Mouse (Mus musculus) neural tube, postnatal 0 days (tissue): ENCODE data around the gene Aplp1. TPM values are rescaled to one million over a fixed set of nuclear protein-coding genes. Genes with fewer than 3 reads are reported as not detected.

Experiments
- polyA plus RNA-seq: library from polyadenylated mRNA; unstranded; fragments of >200 nt; fragmentation: Nextera tagmentation; extraction: Ambion mirVana; gene quantifications from 2 replicates; pipeline ENCODE4 v1.2.1, GENCODE M21; 2015

Gene Aplp1
- 663 and 695 TPM in 2 replicates for polyA plus RNA-seq

GRCm38 (mm10) chr7:30444971-30445751, at the start of gene Aplp1:
TSS of gene Aplp1 (minus strand) at chr7:30445535.

GRCm38 (mm10) chr7:30493401-30493931, 48.1 kb upstream of the Aplp1 start, which contains the start of gene Prodh2:
TSS of gene Prodh2 (plus strand) at chr7:30493622.

GRCm38 (mm10) chr7:30457629-30458330, 12.4 kb upstream of the Aplp1 start, which contains the start of the genes Kirrel2 and Nphs1:
TSS of gene Kirrel2 (minus strand) at chr7:30457690.
TSS of gene Nphs1 (plus strand) at chr7:30458315.

GRCm38 (mm10) chr7:30421175-30421889, 24.0 kb downstream of the Aplp1 start, which contains the start of gene Nfkbid:
TSS of gene Nfkbid (plus strand) at chr7:30421732.

GRCm38 (mm10) chr7:30419561-30420499, 25.5 kb downstream of the Aplp1 start, which contains the start of gene Hcst:
TSS of gene Hcst (minus strand) at chr7:30419854.

GRCm38 (mm10) chr7:30413596-30413995, 31.7 kb downstream of the Aplp1 start, which contains the start of gene Tyrobp:
TSS of gene Tyrobp (plus strand) at chr7:30413760.

Other genes starting within 250 kb of the Aplp1 start
- 112 and 118 TPM in 2 replicates for gene Capns1, start 246.7 kb downstream of the Aplp1 start, polyA plus RNA-seq
- 188 and 198 TPM in 2 replicates for gene Polr2i, start 213.6 kb downstream of the Aplp1 start, polyA plus RNA-seq
- gene Tbcb, start 213.3 kb downstream of the Aplp1 start, polyA plus RNA-seq, result 477 and 510 TPM in 2 replicates
- not detected in 2 replicates for gene Ovol3, start 209.8 kb downstream of the Aplp1 start, polyA plus RNA-seq
- gene Thap8, start 165.4 kb downstream of the Aplp1 start, polyA plus RNA-seq, result 0.57 and 0.79 TPM in 2 replicates
- 3.5 TPM in 2 replicates for gene Wdr62, start 165.1 kb downstream of the Aplp1 start, polyA plus RNA-seq
- 106 and 124 TPM in 2 replicates for gene Clip3, start 153.8 kb downstream of the Aplp1 start, polyA plus RNA-seq
- 129 and 146 TPM in 2 replicates for gene Alkbh6, start 136.8 kb downstream of the Aplp1 start, polyA plus RNA-seq
- 12.1 and 14.5 TPM in 2 replicates for gene Syne4, start 130.7 kb downstream of the Aplp1 start, polyA plus RNA-seq
- not detected in 2 replicates for gene E130208F15Rik, start 123.8 kb downstream of the Aplp1 start, polyA plus RNA-seq
- gene Sdhaf1, start 121.6 kb downstream of the Aplp1 start, polyA plus RNA-seq, result 20.0 and 20.8 TPM in 2 replicates
- 17.5 and 17.7 TPM in 2 replicates for gene Lrfn3, start 82.8 kb downstream of the Aplp1 start, polyA plus RNA-seq
- 65.9 and 77.3 TPM in 2 replicates for gene Tyrobp, start 31.8 kb downstream of the Aplp1 start, polyA plus RNA-seq
- 0.81 and 1.1 TPM in 2 replicates for gene Hcst, start 25.7 kb downstream of the Aplp1 start, polyA plus RNA-seq
- gene Nfkbid, start 23.8 kb downstream of the Aplp1 start, polyA plus RNA-seq, result 2.8 and 3.3 TPM in 2 replicates
- gene Kirrel2, start 12.2 kb upstream of the Aplp1 start, polyA plus RNA-seq, result 0.46 and 0.90 TPM in 2 replicates
- 0.06 and 0.13 TPM in 2 replicates for gene Nphs1, start 12.8 kb upstream of the Aplp1 start, polyA plus RNA-seq
- gene Prodh2, start 48.1 kb upstream of the Aplp1 start, polyA plus RNA-seq, result 0.43 TPM in 1 of 2 replicates, not detected in the other
- gene Arhgap33, start 89.5 kb upstream of the Aplp1 start, polyA plus RNA-seq, result 45.5 and 62.8 TPM in 2 replicates
- 19.0 and 20.8 TPM in 2 replicates for gene Hspb6, start 106.6 kb upstream of the Aplp1 start, polyA plus RNA-seq
- gene Proser3, start 106.8 kb upstream of the Aplp1 start, polyA plus RNA-seq, result 3.0 and 4.7 TPM in 2 replicates
- gene Lin37, start 114.3 kb upstream of the Aplp1 start, polyA plus RNA-seq, result 51.7 and 55.9 TPM in 2 replicates
- 102 and 106 TPM in 2 replicates for gene U2af1l4, start 117.8 kb upstream of the Aplp1 start, polyA plus RNA-seq
- gene Gm49396, start 117.8 kb upstream of the Aplp1 start, polyA plus RNA-seq, result 6.7 and 8.0 TPM in 2 replicates
- 161 and 167 TPM in 2 replicates for gene Psenen, start 118.1 kb upstream of the Aplp1 start, polyA plus RNA-seq
- gene Igflr1, start 119.9 kb upstream of the Aplp1 start, polyA plus RNA-seq, result 1.6 and 4.3 TPM in 2 replicates
- gene Kmt2b, start 143.2 kb upstream of the Aplp1 start, polyA plus RNA-seq, result 5.3 and 8.5 TPM in 2 replicates
- 0.20 and 0.44 TPM in 2 replicates for gene Zbtb32, start 153.4 kb upstream of the Aplp1 start, polyA plus RNA-seq
- gene Upk1a, start 167.3 kb upstream of the Aplp1 start, polyA plus RNA-seq, result 0.31 and 0.53 TPM in 2 replicates
- 1,537 and 1,621 TPM in 2 replicates for gene Cox6b1, start 180.6 kb upstream of the Aplp1 start, polyA plus RNA-seq
- 0.14 TPM in 1 of 2 replicates, not detected in the other for gene Etv2, start 190.3 kb upstream of the Aplp1 start, polyA plus RNA-seq
- gene Rbm42, start 204.8 kb upstream of the Aplp1 start, polyA plus RNA-seq, result 120 and 125 TPM in 2 replicates
- gene Haus5, start 219.5 kb upstream of the Aplp1 start, polyA plus RNA-seq, result 16.8 and 18.2 TPM in 2 replicates
- not detected in 2 replicates for gene Pmis2, start 226.1 kb upstream of the Aplp1 start, polyA plus RNA-seq